Mouse (Mus musculus) liver, postnatal 0 days (tissue): Measurements from ENCODE around the gene Ing3. TPM values are rescaled to one million over a fixed set of nuclear protein-coding genes. Genes with fewer than 3 reads are reported as not detected.

Experiments used
- ATAC-seq: fragments of 200-750 bp; cut with Nextera tagmentation; 2 replicates; pipeline ENCODE4 v1.8.0; 2017; ENCODE audit warnings: mild to moderate bottlenecking, moderate library complexity
- DNase-seq: peaks from one replicate; pipeline ENCODE4 v3.0.0-alpha.2; 2016
- H3K27ac ChIP-seq: fragments of 300-500 bp; sonication (generic); 2 replicates; pipeline ENCODE4 v1.5.1; 2014; ENCODE audit warnings: antibody characterized with exemption, moderate library complexity, mild to moderate bottlenecking, low read depth
- H3K27me3 ChIP-seq: fragments of 300-500 bp; sonication (generic); 2 replicates; pipeline ENCODE4 v1.6.1; 2014; ENCODE audit warnings: low read length, control low read depth, mixed read lengths; ENCODE audit not compliant: insufficient read depth
- H3K36me3 ChIP-seq: fragments of 300-500 bp; sonication (generic); replicated peaks from 2 replicates; pipeline ENCODE4 v1.6.1; 2014; ENCODE audit warnings: mild to moderate bottlenecking, control low read depth, low read length, moderate library complexity, mixed read lengths; ENCODE audit not compliant: insufficient read depth
- H3K4me1 ChIP-seq: fragments of 300-500 bp; sonication (generic); 2 replicates; pipeline ENCODE4 v1.6.1; 2014; ENCODE audit warnings: antibody characterized with exemption, mild to moderate bottlenecking, control low read depth; ENCODE audit not compliant: insufficient read depth
- H3K4me2 ChIP-seq: fragments of 300-500 bp; sonication (generic); 2 replicates; pipeline ENCODE4 v1.6.1; 2014; ENCODE audit warnings: low read depth, mild to moderate bottlenecking, low read length, moderate library complexity, mixed read lengths
- H3K4me3 ChIP-seq: fragments of 300-500 bp; sonication (generic); 2 replicates; pipeline ENCODE4 v1.5.1; 2014; ENCODE audit warnings: low read depth, low read length
- H3K9ac ChIP-seq: fragments of 300-500 bp; sonication (generic); replicated peaks from 2 replicates; pipeline ENCODE4 v1.6.1; 2014; ENCODE audit warnings: mild to moderate bottlenecking, moderate library complexity
- H3K9me3 ChIP-seq: fragments of 300-500 bp; sonication (generic); 2 replicates; pipeline ENCODE4 v1.6.1; 2016; ENCODE audit warnings: mild to moderate bottlenecking, control low read depth, low read length, mixed read lengths
- CTCF ChIP-seq: sonication (generic); IDR thresholded peaks from 2 replicates; pipeline ENCODE4 v1.5.1; 2016; ENCODE audit warnings: antibody characterized with exemption, low read depth
- EP300 ChIP-seq: IDR thresholded peaks from 2 replicates; pipeline ENCODE4 v1.6.1; 2016; ENCODE audit warnings: antibody characterized with exemption, low read depth, mild to moderate bottlenecking
- WGBS: fragments of 180-500 bp; shearing (Covaris S2); extraction: QIAGEN DNeasy Blood & Tissue Kit; methylation state at CpG from one replicate; pipeline ENCODE4 v1.1.7; 2014; ENCODE audit not compliant: insufficient replicate concordance; 5-methylcytosine and 5-hydroxymethylcytosine counted together
- polyA plus RNA-seq: library from polyadenylated mRNA; unstranded; fragments of >200 nt; fragmentation: Nextera tagmentation; extraction: Ambion mirVana; gene quantifications from 2 replicates; pipeline ENCODE4 v1.2.1, GENCODE M21; 2015

Gene Ing3
- polyA plus RNA-seq, 1 experiment from 2014 or later: 15.0 TPM

DNA sequence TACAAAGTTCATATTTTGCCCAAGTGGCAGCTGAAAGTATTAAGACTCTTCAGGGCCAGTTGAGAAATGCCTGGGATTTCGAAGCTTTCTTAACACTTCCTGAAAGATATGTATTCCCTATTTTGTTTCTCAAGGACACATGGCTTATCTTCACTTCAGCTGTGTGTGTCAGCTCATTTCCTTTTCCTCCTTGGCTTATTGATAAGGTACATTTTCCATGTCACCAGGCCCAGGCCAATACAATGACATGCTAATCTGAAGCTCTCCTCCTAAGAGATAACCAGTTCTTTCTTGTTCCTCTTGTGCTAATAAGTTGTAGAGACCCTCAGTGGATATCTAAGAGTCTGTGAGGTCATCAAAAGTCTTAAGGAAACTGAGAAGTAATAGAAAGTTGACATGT is 31.7 kb downstream of the Ing3 start:
- Histone ChIP-seq H3K27me3 (no peaks in the 10 kb centered on the region), H3K36me3 (no peaks in the 10 kb centered on the region), H3K4me2 (no peak overlapping the region), H3K4me1 (no peaks in the 10 kb centered on the region), H3K9me3 (no peaks in the 10 kb centered on the region), H3K4me3 (no peak overlapping the region), H3K27ac (no peak overlapping the region), H3K9ac (no peak overlapping the region)
- no peak for DNase-seq
- TF ChIP-seq EP300 (0 out of 2 replicates have a peak, but pooled peaks have one; percentile 25), CTCF (no peak)
- WGBS: 58% methylated on average over 1 of the region's 1 CpGs
- no peak for ATAC-seq

DNA sequence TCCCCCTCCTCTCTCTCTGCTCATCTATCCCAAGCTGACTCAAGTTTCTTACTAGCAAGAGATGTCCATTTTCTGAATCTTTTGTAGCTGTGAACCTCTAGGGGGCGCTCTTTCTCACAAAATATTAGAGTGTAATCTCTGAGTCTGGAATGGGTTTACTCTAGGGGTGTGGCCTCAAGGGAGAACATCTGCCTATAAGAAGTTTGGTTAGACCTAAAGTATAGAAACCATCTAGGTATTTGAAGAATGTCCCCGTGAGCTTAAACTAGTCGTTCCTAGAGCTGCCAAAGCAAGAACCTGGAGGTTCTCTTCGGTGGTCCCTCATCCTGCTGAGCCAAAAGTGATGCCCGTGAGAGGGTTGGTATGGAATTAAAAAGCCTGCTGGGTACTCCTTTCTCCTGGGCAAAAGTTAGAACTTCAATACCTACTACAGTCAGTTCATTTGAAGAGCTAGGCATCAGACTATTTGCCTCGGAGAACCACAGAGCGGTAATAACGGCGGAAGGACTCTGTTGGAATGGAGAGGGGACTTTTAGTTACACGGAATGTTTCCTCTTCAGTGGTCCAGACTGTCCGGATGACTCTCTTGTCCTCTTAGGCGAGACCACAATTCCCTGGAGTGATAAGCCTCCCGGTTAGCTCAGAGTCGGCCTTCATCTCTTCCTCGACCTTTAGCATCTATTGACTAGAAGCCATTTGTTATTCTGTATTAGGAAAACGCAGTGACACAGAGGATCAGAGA is 35.8 kb downstream of the Ing3 start:
- peak overlapping the region; percentile 73 for H3K4me2 ChIP-seq
- H3K9ac ChIP-seq: peak overlapping the region; percentile 56
- no peaks in the 10 kb centered on the region for H3K36me3 ChIP-seq
- H3K27me3 ChIP-seq: 0 out of 2 replicates have a peak, but pooled peaks cover 4% of the 10 kb centered on the region
- TF ChIP-seq EP300 (no peak), CTCF (peak; percentile 77)
- peak overlapping the region; percentile 87 for H3K27ac ChIP-seq
- H3K9me3 ChIP-seq: no peaks in the 10 kb centered on the region
- peaks cover 4% of the 10 kb centered on the region; the same call in 1 of the 2 replicates for H3K4me1 ChIP-seq
- DNase-seq (peak; percentile 41), ATAC-seq (peak; percentile 80)
- peak overlapping the region; percentile 54 for H3K4me3 ChIP-seq
- 8% methylated on average over 16 of the region's 16 CpGs for WGBS

DNA sequence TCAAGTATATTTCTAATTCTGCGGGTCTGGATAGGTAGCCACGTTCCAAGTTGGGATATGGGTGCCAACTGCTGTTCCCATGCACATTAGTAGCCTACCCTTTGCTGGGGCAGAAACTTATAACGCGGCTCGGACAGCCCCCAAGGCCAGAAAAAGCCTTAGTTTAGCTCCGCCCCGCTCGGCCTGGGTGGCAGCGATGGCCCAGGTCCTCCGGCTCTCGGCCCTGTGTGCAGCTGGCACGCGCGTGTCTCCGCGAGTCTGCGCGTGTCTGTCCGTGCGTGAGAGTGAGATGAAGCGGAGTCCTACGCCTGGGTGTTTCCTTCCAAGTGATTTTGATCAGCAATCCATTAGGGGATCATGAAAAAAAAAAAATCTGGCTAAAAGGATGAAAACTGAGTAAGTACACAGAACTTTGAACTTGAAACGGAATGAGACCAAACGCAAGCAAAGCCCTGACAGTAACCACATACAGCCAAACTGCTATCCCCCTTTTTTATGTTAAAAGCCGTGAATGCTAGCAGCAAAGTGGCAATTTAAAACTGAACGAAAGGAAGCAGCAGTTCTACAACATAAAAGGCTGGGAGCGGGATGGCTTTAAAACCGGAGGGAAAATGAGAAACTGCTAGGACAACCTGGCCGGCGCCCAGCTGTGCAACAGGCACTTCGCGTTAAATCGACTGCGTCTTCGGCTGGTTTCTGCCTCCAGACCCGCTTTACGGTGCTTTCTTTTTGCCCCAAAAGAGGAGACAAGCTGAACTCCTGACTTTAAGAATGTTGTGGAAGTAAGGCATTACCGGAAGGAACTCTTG is 36.6 kb downstream of the Ing3 start, which contains the start of gene Cped1:
TSS of gene Cped1 (plus strand) at position 185 of the 809 bp plus-strand sequence.
- Histone ChIP-seq H3K9ac (peak within 1 kb of the TSS; percentile 56), H3K27me3 (0 out of 2 replicates have a peak, but pooled peaks cover 4% of the 10 kb centered on the region), H3K36me3 (no peaks in the 10 kb centered on the region), H3K27ac (peak within 1 kb of the TSS; percentile 87), H3K4me1 (peaks cover 4% of the 10 kb centered on the region; the same call in 1 of the 2 replicates), H3K4me3 (peak within 1 kb of the TSS; percentile 54), H3K4me2 (peak within 1 kb of the TSS; percentile 73), H3K9me3 (no peaks in the 10 kb centered on the region)
- peak; percentile 78 for ATAC-seq
- TF ChIP-seq EP300 (no peak), CTCF (no peak)
- 1% methylated on average over 38 of the region's 38 CpGs for WGBS
- DNase-seq: peak; percentile 71

DNA sequence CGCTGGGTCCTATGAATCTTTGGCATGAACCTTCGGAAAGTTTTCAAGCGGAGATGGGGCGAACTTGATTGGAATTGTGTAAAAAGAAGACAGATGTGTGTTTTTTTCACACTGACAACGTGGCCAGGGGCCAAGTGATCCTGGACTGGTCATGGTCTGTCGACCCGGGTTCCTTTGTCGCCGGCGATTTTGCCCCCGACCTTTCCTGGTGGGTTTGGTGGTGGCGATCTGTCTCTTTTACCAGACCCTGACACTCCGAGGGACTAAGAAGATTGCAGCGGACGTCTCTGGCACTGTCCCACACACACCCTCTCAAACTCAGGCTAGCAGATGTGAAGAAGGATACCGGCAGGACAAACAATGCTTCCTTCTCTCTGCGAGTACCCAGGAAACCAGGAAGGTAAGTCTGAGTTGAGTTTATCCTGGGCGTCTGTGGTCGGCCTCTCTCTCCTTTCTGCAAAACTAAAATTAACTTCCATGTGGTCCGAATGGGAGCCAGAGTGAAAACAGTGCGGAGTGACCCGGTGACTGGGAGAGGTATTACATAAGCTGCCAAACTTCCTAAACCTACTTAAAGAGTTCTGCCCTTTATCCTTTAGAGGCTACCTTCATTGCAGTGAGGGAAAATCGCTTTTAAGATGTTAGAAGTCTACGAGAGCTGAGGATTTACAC is 37.4 kb downstream of the Ing3 start:
- DNase-seq (peak; percentile 47), ATAC-seq (peak; percentile 8; the same call in 1 of the 2 replicates)
- Histone ChIP-seq H3K4me2 (peak overlapping the region; percentile 73), H3K27ac (peak overlapping the region; percentile 87), H3K4me1 (peaks cover 4% of the 10 kb centered on the region; the same call in 1 of the 2 replicates), H3K36me3 (no peaks in the 10 kb centered on the region), H3K27me3 (0 out of 2 replicates have a peak, but pooled peaks cover 4% of the 10 kb centered on the region), H3K9me3 (no peaks in the 10 kb centered on the region), H3K9ac (peak overlapping the region; percentile 56), H3K4me3 (peak overlapping the region; percentile 54)
- TF ChIP-seq EP300: no peak
- 11% methylated on average over 24 of the region's 24 CpGs for WGBS

GRCm38 (mm10) chr6:21987554-21987953 is 38.2 kb downstream of the Ing3 start:
- Histone ChIP-seq H3K9me3 (no peaks in the 10 kb centered on the region), H3K9ac (no peak overlapping the region), H3K36me3 (no peaks in the 10 kb centered on the region), H3K4me2 (peak overlapping the region; percentile 73), H3K4me3 (peak overlapping the region; percentile 54), H3K4me1 (peaks cover 4% of the 10 kb centered on the region; the same call in 1 of the 2 replicates), H3K27ac (no peak overlapping the region), H3K27me3 (0 out of 2 replicates have a peak, but pooled peaks cover 4% of the 10 kb centered on the region)
- no peak for DNase-seq
- TF ChIP-seq EP300 (no peak), CTCF (no peak)
- WGBS: 72% methylated on average over 2 of the region's 2 CpGs
- ATAC-seq: no peak
